Mouse (Mus musculus) forebrain, embryonic 11.5 days (tissue): ENCODE measurements around the gene Ppp4r1. TPM values are rescaled to one million over a fixed set of nuclear protein-coding genes. Genes with fewer than 3 reads are reported as not detected.
A peak's percentile ranks its signal among the peaks of the same experiment; 100 is the strongest.

Experiments
- ATAC-seq: fragments of 200-750 bp; cut with Nextera tagmentation; replicated peaks from 2 replicates; pipeline ENCODE4 v1.8.0; 2017; ENCODE audit warnings: moderate TSS enrichment; ENCODE audit not compliant: low FRiP score
- DNase-seq: peaks from one replicate; pipeline ENCODE4 v3.0.0-alpha.2; 2017; ENCODE audit warnings: low spot score
- H3K27ac ChIP-seq: fragments of 300-500 bp; sonication (generic); 2 replicates; pipeline ENCODE4 v1.5.1; 2014; ENCODE audit warnings: low read depth, low read length
- H3K27me3 ChIP-seq: fragments of 300-500 bp; sonication (generic); 2 replicates; pipeline ENCODE4 v1.6.1; 2014; ENCODE audit warnings: mild to moderate bottlenecking, low read length, mixed read lengths; ENCODE audit not compliant: control insufficient read depth, insufficient read depth
- H3K36me3 ChIP-seq: fragments of 300-500 bp; sonication (generic); 2 replicates; pipeline ENCODE4 v1.6.1; 2014; ENCODE audit warnings: mild to moderate bottlenecking, low read length, moderate library complexity, mixed read lengths; ENCODE audit not compliant: control insufficient read depth, insufficient read depth
- H3K4me1 ChIP-seq: fragments of 300-500 bp; sonication (generic); replicated peaks from 2 replicates; pipeline ENCODE4 v1.6.1; 2014; ENCODE audit warnings: low read length, mixed read lengths; ENCODE audit not compliant: control insufficient read depth, insufficient read depth
- H3K4me2 ChIP-seq: fragments of 300-500 bp; sonication (generic); 2 replicates; pipeline ENCODE4 v1.6.1; 2014; ENCODE audit warnings: low read depth, mild to moderate bottlenecking, low read length, moderate library complexity, mixed read lengths; ENCODE audit not compliant: severe bottlenecking
- H3K4me3 ChIP-seq: fragments of 300-500 bp; sonication (generic); 2 replicates; pipeline ENCODE4 v1.5.1; 2014; ENCODE audit warnings: low read depth, low read length
- H3K9ac ChIP-seq: fragments of 300-500 bp; sonication (generic); 2 replicates; pipeline ENCODE4 v1.6.1; 2014; ENCODE audit warnings: low read length
- H3K9me3 ChIP-seq: fragments of 300-500 bp; sonication (generic); 2 replicates; pipeline ENCODE4 v1.6.1; 2016; ENCODE audit warnings: low read length, mixed read lengths; ENCODE audit not compliant: control insufficient read depth
- WGBS: fragments of 180-500 bp; shearing (Covaris S2); extraction: QIAGEN DNeasy Blood & Tissue Kit; methylation state at CpG from one replicate; pipeline ENCODE4 v1.1.7; 2014; 5-methylcytosine and 5-hydroxymethylcytosine counted together
- polyA plus RNA-seq: library from polyadenylated mRNA; unstranded; fragments of >200 nt; fragmentation: Nextera tagmentation; extraction: Ambion mirVana; gene quantifications from 2 replicates; pipeline ENCODE4 v1.2.1, GENCODE M21; 2014

Ppp4r1 gene
- polyA plus RNA-seq, 1 experiment from 2014 or later: 63.7 TPM

- Histone ChIP-seq H3K9me3 (no peaks in the 10 kb centered on the region), H3K4me3 (no peak overlapping the region), H3K27me3 (no peaks in the 10 kb centered on the region), H3K4me1 (no peaks in the 10 kb centered on the region), H3K27ac (no peak overlapping the region), H3K36me3 (no peaks in the 10 kb centered on the region; the same call in 1 of the 2 replicates), H3K4me2 (no peak overlapping the region), H3K9ac (no peak overlapping the region)
- 93% methylated on average over 17 of the region's 17 CpGs for WGBS
- DNase-seq: no peak
- no peak for ATAC-seq
Observed at GRCm38 (mm10) chr17:65850487-65850886, 68.1 kb downstream of the Ppp4r1 start.

GRCm38 (mm10) chr17:65851749-65852148, 69.4 kb downstream of the Ppp4r1 start:
- DNase-seq (no peak), ATAC-seq (no peak)
- WGBS: 89% methylated on average over 6 of the region's 6 CpGs
- Histone ChIP-seq H3K9me3 (no peaks in the 10 kb centered on the region), H3K4me2 (no peak overlapping the region), H3K4me1 (no peaks in the 10 kb centered on the region), H3K36me3 (no peaks in the 10 kb centered on the region; the same call in 1 of the 2 replicates), H3K27ac (no peak overlapping the region), H3K4me3 (no peak overlapping the region), H3K9ac (no peak overlapping the region), H3K27me3 (no peaks in the 10 kb centered on the region)

- no peaks in the 10 kb centered on the region for H3K4me1 ChIP-seq
- H3K9me3 ChIP-seq: no peaks in the 10 kb centered on the region
- no peak overlapping the region for H3K4me3 ChIP-seq
- WGBS: 90% methylated on average over 6 of the region's 6 CpGs
- no peak for DNase-seq
- H3K4me2 ChIP-seq: no peak overlapping the region
- H3K9ac ChIP-seq: no peak overlapping the region
- no peak for ATAC-seq
- H3K27me3 ChIP-seq: no peaks in the 10 kb centered on the region
- H3K36me3 ChIP-seq: no peaks in the 10 kb centered on the region; the same call in 1 of the 2 replicates
- no peak overlapping the region for H3K27ac ChIP-seq
Observed at GRCm38 (mm10) chr17:65853326-65853725, 71.0 kb downstream of the Ppp4r1 start.

- no peak for DNase-seq
- Histone ChIP-seq H3K27me3 (no peaks in the 10 kb centered on the region), H3K4me2 (no peak overlapping the region), H3K9ac (no peak overlapping the region), H3K27ac (no peak overlapping the region), H3K4me3 (no peak overlapping the region), H3K9me3 (no peaks in the 10 kb centered on the region), H3K4me1 (no peaks in the 10 kb centered on the region), H3K36me3 (no peaks in the 10 kb centered on the region; the same call in 1 of the 2 replicates)
- 90% methylated on average over 4 of the region's 4 CpGs for WGBS
- no peak for ATAC-seq
Observed at GRCm38 (mm10) chr17:65854006-65854405, 71.6 kb downstream of the Ppp4r1 start.

GRCm38 (mm10) chr17:65857617-65858016, 75.2 kb downstream of the Ppp4r1 start:
- no peak overlapping the region for H3K4me2 ChIP-seq
- ATAC-seq: no peak
- no peak overlapping the region for H3K27ac ChIP-seq
- H3K36me3 ChIP-seq: no peaks in the 10 kb centered on the region
- H3K9me3 ChIP-seq: no peaks in the 10 kb centered on the region
- H3K9ac ChIP-seq: no peak overlapping the region
- no peak for DNase-seq
- H3K27me3 ChIP-seq: no peaks in the 10 kb centered on the region
- WGBS: 87% methylated on average over 4 of the region's 4 CpGs
- no peaks in the 10 kb centered on the region for H3K4me1 ChIP-seq
- no peak overlapping the region for H3K4me3 ChIP-seq

GRCm38 (mm10) chr17:65862579-65862978, 80.2 kb downstream of the Ppp4r1 start:
- H3K4me1 ChIP-seq: no peaks in the 10 kb centered on the region
- WGBS: 54% methylated on average over 4 of the region's 4 CpGs
- no peak overlapping the region for H3K27ac ChIP-seq
- no peak overlapping the region for H3K4me2 ChIP-seq
- H3K9ac ChIP-seq: no peak overlapping the region
- DNase-seq (peak; percentile 68), ATAC-seq (no peak)
- H3K9me3 ChIP-seq: no peaks in the 10 kb centered on the region
- no peaks in the 10 kb centered on the region; the same call in 1 of the 2 replicates for H3K36me3 ChIP-seq
- H3K4me3 ChIP-seq: no peak overlapping the region
- no peaks in the 10 kb centered on the region for H3K27me3 ChIP-seq

GRCm38 (mm10) chr17:65863830-65864229, 81.5 kb downstream of the Ppp4r1 start:
- Histone ChIP-seq H3K4me3 (no peak overlapping the region), H3K4me1 (no peaks in the 10 kb centered on the region), H3K27me3 (no peaks in the 10 kb centered on the region), H3K27ac (no peak overlapping the region), H3K4me2 (no peak overlapping the region), H3K9ac (no peak overlapping the region), H3K9me3 (no peaks in the 10 kb centered on the region), H3K36me3 (no peaks in the 10 kb centered on the region; the same call in 1 of the 2 replicates)
- WGBS: 96% methylated on average over 12 of the region's 12 CpGs
- DNase-seq: no peak
- ATAC-seq: no peak

GRCm38 (mm10) chr17:65864742-65865141, 82.4 kb downstream of the Ppp4r1 start:
- no peak overlapping the region for H3K9ac ChIP-seq
- no peak overlapping the region for H3K4me2 ChIP-seq
- 47% methylated on average over 4 of the region's 4 CpGs for WGBS
- no peak overlapping the region for H3K4me3 ChIP-seq
- H3K27me3 ChIP-seq: no peaks in the 10 kb centered on the region
- DNase-seq: no peak
- H3K27ac ChIP-seq: no peak overlapping the region
- H3K4me1 ChIP-seq: no peaks in the 10 kb centered on the region
- 0 out of 2 replicates have a peak, but pooled peaks have one; percentile 33 for ATAC-seq
- H3K36me3 ChIP-seq: no peaks in the 10 kb centered on the region; the same call in 1 of the 2 replicates
- H3K9me3 ChIP-seq: no peaks in the 10 kb centered on the region

- no peaks in the 10 kb centered on the region for H3K27me3 ChIP-seq
- H3K27ac ChIP-seq: no peak overlapping the region
- DNase-seq (no peak), ATAC-seq (no peak)
- no peaks in the 10 kb centered on the region for H3K4me1 ChIP-seq
- H3K9me3 ChIP-seq: no peaks in the 10 kb centered on the region
- no peak overlapping the region for H3K9ac ChIP-seq
- H3K36me3 ChIP-seq: no peaks in the 10 kb centered on the region; the same call in 1 of the 2 replicates
- H3K4me3 ChIP-seq: no peak overlapping the region
- H3K4me2 ChIP-seq: no peak overlapping the region
Observed at GRCm38 (mm10) chr17:65865265-65865664, 82.9 kb downstream of the Ppp4r1 start.
